Mouse (Mus musculus) brain, embryonic 14.5 days (tissue): ENCODE data around the gene Esyt2.

Source experiments
- CTCF ChIP-seq: fragments of 200-500 bp; IDR thresholded peaks from 2 replicates; pipeline ENCODE4 v1.5.1; 2012; ENCODE audit warnings: inconsistent platforms, mild to moderate bottlenecking, moderate library complexity, borderline replicate concordance; ENCODE audit not compliant: insufficient read depth, insufficient read length; ENCODE audit errors: extremely low read depth
- POLR2A ChIP-seq: fragments of 200-500 bp; IDR thresholded peaks from 2 replicates; pipeline ENCODE4 v1.6.1; 2012; ENCODE audit warnings: mild to moderate bottlenecking, inconsistent platforms, borderline replicate concordance; ENCODE audit not compliant: poor library complexity, insufficient read depth, insufficient read length, severe bottlenecking; ENCODE audit errors: extremely low read depth

DNA sequence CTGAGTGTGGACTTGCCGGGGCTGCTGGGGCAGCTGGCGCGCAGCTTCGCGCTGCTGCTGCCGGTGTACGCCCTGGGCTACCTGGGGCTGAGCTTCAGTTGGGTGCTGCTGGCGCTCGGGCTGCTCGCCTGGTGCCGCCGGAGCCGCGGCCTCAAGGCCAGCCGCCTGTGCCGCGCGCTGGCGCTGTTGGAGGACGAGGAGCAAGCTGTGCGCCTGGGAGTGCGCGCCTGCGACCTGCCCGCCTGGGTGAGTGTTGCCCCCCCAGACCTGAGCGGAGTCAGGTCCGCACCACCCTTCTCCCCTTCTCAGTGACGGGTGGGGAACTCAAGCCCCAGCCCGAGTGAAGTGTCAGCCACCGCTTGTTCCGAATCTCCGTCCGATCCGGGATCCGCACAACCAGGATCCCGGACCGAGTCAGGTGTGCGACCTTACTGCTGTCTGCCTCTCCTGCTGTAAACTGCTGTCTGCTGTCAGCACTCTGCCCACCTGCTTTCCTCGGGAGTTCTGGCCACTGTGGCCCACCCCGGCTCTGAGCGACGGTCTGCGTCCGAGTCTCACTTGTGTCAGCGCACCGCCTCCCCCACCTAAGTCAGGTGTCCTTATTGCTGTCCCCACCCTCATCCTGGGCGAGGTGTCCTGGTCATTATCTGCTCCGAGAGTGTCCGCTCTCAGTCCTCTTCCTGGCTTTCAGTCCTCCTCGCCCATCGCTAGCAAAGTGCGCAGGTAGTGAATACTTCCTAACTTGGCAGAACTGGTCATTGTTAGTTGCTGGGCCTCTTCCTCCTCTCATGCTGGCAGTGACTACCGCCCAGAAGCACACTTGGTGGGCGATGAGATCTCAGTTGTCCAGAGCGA, 658 bp downstream of the Esyt2 start:
- TF ChIP-seq POLR2A (no peak), CTCF (no peak)
